Mouse (Mus musculus) heart, adult 2 months (tissue): ENCODE results near the gene Furin. TPM values are rescaled to one million over a fixed set of nuclear protein-coding genes. Genes with fewer than 3 reads are reported as not detected.

Experiments used
- DNase-seq, 2 experiments: peaks; one replicate each; pipeline ENCODE4 v3.0.0; 2021
- H3K27ac ChIP-seq: fragments of 200-600 bp; 2 replicates; pipeline ENCODE4 v1.8.1; 2022
- H3K27me3 ChIP-seq: fragments of 200-500 bp; 2 replicates; pipeline ENCODE4 v1.6.1; 2012; ENCODE audit warnings: mild to moderate bottlenecking, low read length, inconsistent platforms, mixed read lengths; ENCODE audit not compliant: control insufficient read depth, insufficient read depth
- H3K36me3 ChIP-seq: fragments of 200-500 bp; 2 replicates; pipeline ENCODE4 v1.6.1; 2012; ENCODE audit warnings: low read length, inconsistent platforms; ENCODE audit not compliant: control insufficient read depth, insufficient read depth
- H3K4me1 ChIP-seq: fragments of 200-500 bp; 2 replicates; pipeline ENCODE4 v1.6.1; 2011; ENCODE audit warnings: low read length; ENCODE audit not compliant: control insufficient read depth, insufficient read depth
- H3K4me3 ChIP-seq: fragments of 200-600 bp; 2 replicates; pipeline ENCODE4 v1.8.1; 2022
- H3K79me2 ChIP-seq: fragments of 200-500 bp; replicated peaks from 2 replicates; pipeline ENCODE4 v1.6.1; 2012; ENCODE audit warnings: mild to moderate bottlenecking, inconsistent platforms, low read length, moderate library complexity, mixed read lengths; ENCODE audit not compliant: control insufficient read depth, insufficient read depth
- H3K9ac ChIP-seq: fragments of 200-500 bp; 2 replicates; pipeline ENCODE4 v1.6.1; 2012; ENCODE audit warnings: low read depth, mild to moderate bottlenecking, control low read depth, inconsistent platforms, low read length, mixed read lengths
- CTCF ChIP-seq: fragments of 200-600 bp; IDR thresholded peaks from 2 replicates; pipeline ENCODE4 v1.8.1; 2022; ENCODE audit warnings: antibody characterized with exemption, mild to moderate bottlenecking, moderate library complexity
- EP300 ChIP-seq: fragments of 200-500 bp; IDR thresholded peaks from 2 replicates; pipeline ENCODE4 v1.6.1; 2011; ENCODE audit warnings: low read depth, low read length, control low read depth; ENCODE audit not compliant: insufficient read depth
- POLR2A ChIP-seq: fragments of 200-500 bp; IDR thresholded peaks from 2 replicates; pipeline ENCODE4 v1.6.1; 2011; ENCODE audit warnings: mild to moderate bottlenecking, low read depth, low read length, control low read depth; ENCODE audit not compliant: insufficient read depth
- WGBS: fragments of 180-500 bp; shearing (Covaris S2); methylation state at CpG from one replicate; pipeline ENCODE4 v1.1.7; 2018; 5-methylcytosine and 5-hydroxymethylcytosine counted together
- intact Hi-C: fragments of 180-260 bp; cut with DNase I; formaldehyde crosslinking; loops from one replicate; pipeline ENCODE4 v1.15.1; 2025
- polyA plus RNA-seq: library from polyadenylated mRNA; depleted of rRNA; stranded (reverse); fragments of >200 nt; gene quantifications from 2 replicates; pipeline ENCODE4 v1.2.3, GENCODE M21; 2012
- total RNA-seq, 2 experiments: library from RNA; stranded (reverse); gene quantifications; 2 replicates each; pipeline ENCODE4 v1.2.3; 2021

The Furin gene
- total and polyA plus RNA-seq, 3 experiments = 64.9 to 129 (median 108) TPM

DNA sequence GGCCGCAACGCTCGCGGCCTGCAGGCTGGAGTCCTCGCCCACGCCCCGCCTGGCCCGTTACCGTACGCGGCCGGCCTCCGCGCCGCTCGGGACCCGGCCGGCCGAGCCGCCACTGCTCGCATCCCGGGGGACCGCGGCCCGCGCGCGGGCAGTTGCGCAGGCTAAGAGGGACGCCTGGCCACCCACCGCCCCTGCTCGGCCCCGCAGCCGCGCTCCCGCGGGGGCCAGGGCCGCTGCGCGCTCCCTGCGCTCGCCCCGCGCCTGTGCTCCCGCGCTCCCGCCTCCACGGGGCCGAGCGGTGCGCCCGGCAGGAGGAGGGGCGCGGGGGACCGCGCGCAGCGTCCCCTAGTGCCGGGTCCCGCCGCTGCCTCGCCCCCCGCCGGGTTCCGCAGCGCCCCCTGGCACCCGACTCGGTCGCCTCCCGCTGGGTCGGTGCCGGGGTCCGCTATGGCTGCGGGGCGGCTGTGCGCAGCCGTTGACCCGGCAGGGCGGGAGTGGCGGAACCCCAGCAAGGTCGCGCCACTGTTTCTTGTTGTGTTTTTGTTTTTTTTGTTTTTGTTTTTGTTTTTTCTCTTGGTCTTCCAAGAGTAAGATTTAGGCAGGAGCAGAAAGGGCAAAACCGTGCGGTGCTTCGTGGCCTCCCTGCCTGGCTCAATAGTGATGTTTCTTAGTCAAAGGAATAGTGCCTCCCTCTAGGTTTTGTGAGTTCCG lies 34.0 kb downstream of the Furin start, which contains the start of gene Man2a2:
TSS of gene Man2a2 (minus strand) at position 335 of the 711 bp plus-strand sequence.
- Histone ChIP-seq H3K27me3 (no peaks in the 10 kb centered on the region), H3K9ac (peak within 1 kb of the TSS; percentile 92), H3K4me3 (peak within 1 kb of the TSS; percentile 85), H3K27ac (peak within 1 kb of the TSS; percentile 82), H3K36me3 (no peaks in the 10 kb centered on the region), H3K79me2 (no peaks in the 10 kb centered on the region), H3K4me1 (peaks cover 9% of the 10 kb centered on the region)
- peak; percentile 89 to 92 for DNase-seq
- 1% methylated on average over 80 of the region's 86 CpGs for WGBS
- intact Hi-C loops = no loop called here
- TF ChIP-seq CTCF (peak; percentile 84), EP300 (no peak), POLR2A (no peak)

DNA sequence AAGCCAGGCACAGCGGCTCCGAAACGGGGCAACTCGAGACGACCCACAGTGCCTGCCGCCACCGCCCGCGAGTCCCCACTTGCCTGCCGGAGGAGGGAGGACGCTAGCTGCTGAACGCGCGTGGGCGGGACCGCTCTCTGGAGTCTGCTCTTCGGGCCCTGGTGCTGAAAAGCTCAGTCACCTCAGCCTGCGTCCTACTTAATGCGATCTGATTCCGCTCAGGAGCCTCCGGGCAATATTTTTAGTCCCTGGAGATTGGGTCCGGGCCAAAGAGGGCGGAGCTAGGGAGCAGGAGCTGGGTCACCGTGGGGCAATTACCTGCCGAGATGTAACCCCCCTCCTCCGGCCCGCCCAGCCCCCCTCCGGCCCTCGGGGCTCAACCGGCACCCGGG lies 34.6 kb downstream of the Furin start:
- intact Hi-C loops = loop anchor here (1.0 kb wide), 1 partner anchor 29 kb away; the partner anchor contains the start of gene Unc45a
- Histone ChIP-seq H3K4me1 (peaks cover 9% of the 10 kb centered on the region), H3K4me3 (peak overlapping the region; percentile 85), H3K79me2 (no peaks in the 10 kb centered on the region), H3K27me3 (no peaks in the 10 kb centered on the region), H3K36me3 (no peaks in the 10 kb centered on the region), H3K9ac (peak overlapping the region; percentile 92), H3K27ac (peak overlapping the region; percentile 82)
- WGBS = under 1% methylated on average over 31 of the region's 31 CpGs
- TF ChIP-seq CTCF = no peak
- peak; percentile 54; the same call in 1 of the 2 replicates for TF ChIP-seq POLR2A
- no peak for TF ChIP-seq EP300
- peak; percentile 87 for DNase-seq

DNA sequence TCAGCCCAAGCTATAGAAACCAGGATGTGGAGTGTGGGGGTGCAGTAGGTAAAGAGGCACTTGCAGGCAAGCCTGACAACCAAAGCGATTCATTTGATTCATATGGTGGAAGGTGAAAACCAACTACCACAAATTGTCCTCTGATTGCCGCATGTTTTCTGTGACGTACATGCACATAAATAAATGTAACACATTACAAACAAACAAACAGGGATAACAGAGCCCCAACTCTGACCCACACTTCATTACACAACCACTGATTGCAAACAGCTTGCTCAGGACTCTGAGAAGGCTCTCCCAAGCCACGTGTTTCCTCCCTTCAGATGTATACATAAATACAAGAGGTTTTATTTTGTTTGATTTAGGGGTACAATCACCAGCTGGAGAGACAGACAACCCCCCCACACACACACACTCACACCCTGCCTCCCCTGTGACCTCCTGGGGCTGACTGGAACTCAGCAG lies 35.2 kb downstream of the Furin start:
- no peaks in the 10 kb centered on the region for H3K79me2 ChIP-seq
- H3K4me3 ChIP-seq = peak overlapping the region; percentile 85
- H3K4me1 ChIP-seq = peaks cover 9% of the 10 kb centered on the region
- TF ChIP-seq POLR2A (no peak), CTCF (no peak), EP300 (no peak)
- DNase-seq = no peak
- no peaks in the 10 kb centered on the region for H3K27me3 ChIP-seq
- no peaks in the 10 kb centered on the region for H3K36me3 ChIP-seq
- intact Hi-C loops = loop anchor here (1.0 kb wide), 1 partner anchor 29 kb away; the partner anchor contains the start of gene Unc45a
- peak overlapping the region; percentile 82 for H3K27ac ChIP-seq
- WGBS = 37% methylated on average over 4 of the region's 4 CpGs
- peak overlapping the region; percentile 92 for H3K9ac ChIP-seq

DNA sequence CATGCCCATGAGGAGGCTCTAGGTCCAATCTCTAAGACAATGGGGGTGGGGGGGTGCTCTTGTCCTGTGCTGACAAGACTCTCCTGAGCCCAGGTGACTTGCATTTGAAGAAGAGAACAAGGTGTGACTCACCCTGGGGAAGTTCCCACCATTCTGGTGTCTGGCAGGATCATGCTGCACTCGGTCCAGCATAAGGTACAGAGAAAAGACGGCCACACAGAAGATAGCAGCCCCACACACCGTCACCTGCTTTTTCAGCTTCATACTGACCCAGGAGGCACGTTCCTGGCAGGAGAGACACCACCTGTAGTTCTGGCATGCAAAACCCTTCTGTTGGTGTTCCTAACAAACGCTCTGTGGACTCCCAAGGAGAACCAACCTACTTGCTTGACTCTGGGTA lies 35.8 kb downstream of the Furin start:
- Histone ChIP-seq H3K36me3 (no peaks in the 10 kb centered on the region), H3K27me3 (no peaks in the 10 kb centered on the region), H3K79me2 (no peaks in the 10 kb centered on the region), H3K4me3 (no peak overlapping the region), H3K27ac (no peak overlapping the region), H3K4me1 (peaks cover 9% of the 10 kb centered on the region), H3K9ac (no peak overlapping the region)
- intact Hi-C loops = no loop called here
- TF ChIP-seq POLR2A (no peak), EP300 (no peak), CTCF (no peak)
- WGBS = 70% methylated on average over 5 of the region's 5 CpGs
- no peak for DNase-seq

DNA sequence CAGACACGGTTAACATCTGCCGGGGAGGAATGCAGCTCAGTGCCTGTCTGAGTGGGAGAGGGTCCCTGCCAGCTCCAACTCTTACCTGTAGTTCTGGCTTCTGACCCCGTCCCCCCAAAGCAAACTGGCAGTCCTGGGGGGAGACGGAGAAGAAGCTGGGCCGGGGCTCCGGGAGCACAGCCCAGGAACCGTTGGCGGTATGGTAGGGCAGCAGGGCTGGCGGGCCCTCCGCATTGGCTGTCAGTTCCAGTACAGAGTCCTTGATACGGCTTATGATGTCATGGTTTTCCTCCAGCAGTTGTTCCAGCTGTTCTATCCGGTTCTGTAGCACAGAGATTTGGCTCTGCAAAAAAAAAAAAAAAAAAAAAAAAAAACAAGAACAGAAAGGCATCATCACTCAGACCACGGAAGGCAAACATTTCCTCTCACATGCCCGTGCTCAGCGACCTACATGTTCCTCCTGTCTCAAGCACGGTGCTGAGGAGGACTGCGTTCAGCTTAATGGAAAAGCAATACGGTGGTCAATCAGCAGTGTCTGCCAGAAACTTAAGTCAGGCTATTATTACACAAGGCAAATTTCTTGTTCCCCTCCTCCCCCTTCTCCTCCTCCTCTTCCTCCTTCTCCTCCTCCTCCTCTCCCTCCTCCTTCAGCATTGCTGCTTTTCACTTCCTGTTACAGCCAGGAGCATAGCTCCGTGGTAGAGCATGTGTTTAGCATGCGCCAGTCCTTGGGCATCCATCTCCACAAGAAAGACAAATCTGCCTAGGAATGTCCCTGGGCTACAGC lies 36.4 kb downstream of the Furin start:
- Histone ChIP-seq H3K36me3 (no peaks in the 10 kb centered on the region), H3K4me3 (no peak overlapping the region), H3K27ac (no peak overlapping the region), H3K4me1 (peaks cover 9% of the 10 kb centered on the region), H3K27me3 (no peaks in the 10 kb centered on the region), H3K79me2 (no peaks in the 10 kb centered on the region), H3K9ac (no peak overlapping the region)
- WGBS = 45% methylated on average over 20 of the region's 20 CpGs
- intact Hi-C loops = no loop called here
- TF ChIP-seq EP300 (no peak), CTCF (no peak), POLR2A (no peak)
- DNase-seq = no peak
